Mouse (Mus musculus) kidney, embryonic 15.5 days (tissue): ENCODE results near the gene Ogfod3. TPM values are rescaled to one million over a fixed set of nuclear protein-coding genes. Genes with fewer than 3 reads are reported as not detected.

Experiments used
- ATAC-seq: fragments of 200-750 bp; cut with Nextera tagmentation; replicated peaks from 2 replicates; pipeline ENCODE4 v1.8.0; 2017; ENCODE audit warnings: moderate TSS enrichment; ENCODE audit not compliant: low FRiP score
- H3K27ac ChIP-seq: fragments of 300-500 bp; sonication (generic); 2 replicates; pipeline ENCODE4 v1.5.1; 2015; ENCODE audit warnings: mild to moderate bottlenecking, inconsistent platforms
- H3K27me3 ChIP-seq: fragments of 300-500 bp; sonication (generic); 2 replicates; pipeline ENCODE4 v1.6.1; 2015; ENCODE audit warnings: inconsistent platforms
- H3K36me3 ChIP-seq: fragments of 300-500 bp; sonication (generic); 2 replicates; pipeline ENCODE4 v1.6.1; 2015; ENCODE audit warnings: inconsistent platforms
- H3K4me1 ChIP-seq: fragments of 300-500 bp; sonication (generic); 2 replicates; pipeline ENCODE4 v1.6.1; 2015; ENCODE audit warnings: inconsistent platforms
- H3K4me2 ChIP-seq: fragments of 300-500 bp; sonication (generic); 2 replicates; pipeline ENCODE4 v1.6.1; 2015; ENCODE audit warnings: moderate library complexity, mild to moderate bottlenecking, inconsistent platforms
- H3K4me3 ChIP-seq: fragments of 300-500 bp; sonication (generic); replicated peaks from 2 replicates; pipeline ENCODE4 v1.5.1; 2015; ENCODE audit warnings: mild to moderate bottlenecking, inconsistent platforms
- H3K9ac ChIP-seq: fragments of 300-500 bp; sonication (generic); 2 replicates; pipeline ENCODE4 v1.6.1; 2015; ENCODE audit warnings: mild to moderate bottlenecking, inconsistent platforms
- H3K9me3 ChIP-seq: fragments of 300-500 bp; sonication (generic); replicated peaks from 2 replicates; pipeline ENCODE4 v1.6.1; 2016; ENCODE audit warnings: inconsistent platforms
- WGBS: fragments of 180-500 bp; shearing (Covaris S2); methylation state at CpG from one replicate; pipeline ENCODE4 v1.1.7; 2015; ENCODE audit warnings: mixed read lengths; 5-methylcytosine and 5-hydroxymethylcytosine counted together
- polyA plus RNA-seq: library from polyadenylated mRNA; unstranded; fragments of >200 nt; fragmentation: Nextera tagmentation; extraction: Ambion mirVana; gene quantifications from 2 replicates; pipeline ENCODE4 v1.2.1, GENCODE M21; 2015

The Ogfod3 gene
- polyA plus RNA-seq, 1 experiment from 2014 or later, result 31.7 TPM

DNA sequence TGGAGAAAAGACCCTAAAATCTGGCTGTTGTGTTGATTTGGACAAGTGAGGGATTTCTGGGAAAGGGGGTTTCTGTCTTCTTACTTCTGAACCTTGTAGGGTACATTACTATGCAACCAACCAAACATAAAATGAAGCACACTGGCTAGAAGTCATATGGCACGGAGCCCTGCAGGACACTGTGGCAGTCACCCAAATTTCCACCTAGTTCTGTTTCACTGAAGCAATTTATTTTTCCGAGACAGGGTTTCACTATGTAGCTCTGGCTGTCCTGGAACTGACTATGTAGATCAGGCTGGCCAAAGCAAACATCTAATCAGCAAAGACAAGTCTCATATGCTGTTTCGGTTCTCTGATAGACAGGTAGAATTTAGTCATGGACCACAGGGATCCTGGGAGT lies 14.8 kb downstream of the Ogfod3 start:
- H3K9me3 ChIP-seq, result no peaks in the 10 kb centered on the region
- H3K36me3 ChIP-seq, result no peaks in the 10 kb centered on the region
- WGBS, result 91% methylated on average over 3 of the region's 3 CpGs
- H3K4me1 ChIP-seq, result peaks cover 4% of the 10 kb centered on the region; the same call in 1 of the 2 replicates
- no peak for ATAC-seq
- H3K9ac ChIP-seq, result no peak overlapping the region
- no peak overlapping the region for H3K4me3 ChIP-seq
- H3K4me2 ChIP-seq, result no peak overlapping the region
- H3K27ac ChIP-seq, result no peak overlapping the region
- H3K27me3 ChIP-seq, result no peaks in the 10 kb centered on the region

DNA sequence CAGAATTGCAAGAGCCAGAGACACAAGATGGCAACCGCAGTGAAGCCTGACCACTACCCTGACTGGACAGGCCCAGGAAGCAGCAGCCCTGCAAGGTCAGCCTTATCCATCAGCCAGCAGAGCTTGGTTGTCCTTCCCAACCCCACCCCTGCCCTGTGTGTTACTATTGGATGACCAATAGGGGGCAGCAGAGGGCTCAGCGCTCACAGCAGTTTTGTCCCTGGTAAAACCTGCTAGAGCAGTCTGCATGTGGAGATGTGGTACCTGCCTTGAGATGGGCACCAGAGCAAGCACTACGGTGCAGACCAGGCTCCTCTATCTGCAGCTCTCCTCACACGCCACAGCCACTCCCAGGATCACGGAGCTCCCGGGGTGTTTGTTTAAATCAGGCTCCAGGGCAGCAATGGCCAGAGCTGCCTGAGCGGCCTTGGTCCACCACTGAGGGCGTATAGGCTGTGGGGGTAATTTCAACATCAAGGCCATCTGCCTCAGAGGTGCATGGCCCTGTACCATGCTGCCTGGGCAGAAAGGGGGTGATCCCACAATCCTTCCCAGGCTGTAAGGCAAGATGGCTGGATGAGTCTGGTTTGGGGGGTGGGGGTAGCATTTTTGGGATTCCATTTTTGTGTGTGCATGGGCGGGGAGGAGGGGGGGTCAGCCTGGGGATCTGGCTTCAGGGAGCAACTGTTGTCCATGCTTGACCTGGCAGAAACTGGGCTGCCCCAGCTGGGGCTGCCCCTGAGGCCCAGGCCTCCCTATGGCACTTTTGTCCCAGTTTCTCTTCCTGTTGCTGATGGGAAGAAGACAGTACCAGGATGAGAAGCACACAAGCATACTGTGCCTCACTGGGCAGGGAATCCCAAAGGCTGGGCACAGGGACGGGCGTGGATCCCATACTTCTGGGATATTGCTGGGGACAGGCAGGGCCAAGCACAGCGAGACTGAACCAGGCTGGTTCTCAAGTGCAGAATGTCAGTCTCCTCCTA lies 27.9 kb downstream of the Ogfod3 start:
- ATAC-seq, result peak; percentile 60; the same call in 1 of the 2 replicates
- WGBS, result 60% methylated on average over 12 of the region's 12 CpGs
- Histone ChIP-seq H3K4me1 (peaks cover 9% of the 10 kb centered on the region; the same call in 1 of the 2 replicates), H3K36me3 (0 out of 2 replicates have a peak, but pooled peaks cover 3% of the 10 kb centered on the region), H3K4me2 (no peak overlapping the region), H3K9me3 (no peaks in the 10 kb centered on the region), H3K27ac (no peak overlapping the region), H3K4me3 (no peak overlapping the region), H3K27me3 (no peaks in the 10 kb centered on the region), H3K9ac (no peak overlapping the region)

DNA sequence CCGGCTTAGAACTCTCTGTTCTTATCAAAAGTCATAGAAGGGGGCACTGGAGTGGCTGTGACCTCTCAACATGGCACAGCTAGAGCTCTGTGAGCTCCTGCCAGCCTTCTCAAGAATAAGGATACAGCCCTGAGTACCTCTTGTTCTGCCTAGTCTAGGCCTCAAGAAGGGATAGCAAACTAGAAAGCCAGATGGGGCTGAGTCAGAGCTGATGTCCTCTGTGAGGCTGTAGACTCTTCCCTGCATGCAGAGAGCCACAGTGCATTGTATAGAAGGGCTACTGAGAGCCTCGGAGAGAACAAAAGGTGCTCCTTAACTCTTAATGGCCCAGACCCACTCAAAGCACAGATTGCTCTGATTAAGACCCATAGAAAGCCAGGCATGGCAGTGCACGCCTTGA lies 30.3 kb downstream of the Ogfod3 start:
- Histone ChIP-seq H3K27ac (no peak overlapping the region), H3K36me3 (no peaks in the 10 kb centered on the region), H3K9ac (no peak overlapping the region), H3K9me3 (no peaks in the 10 kb centered on the region), H3K27me3 (no peaks in the 10 kb centered on the region), H3K4me3 (no peak overlapping the region), H3K4me1 (peaks cover 10% of the 10 kb centered on the region; the same call in 1 of the 2 replicates), H3K4me2 (no peak overlapping the region)
- WGBS, result 55% methylated on average over 3 of the region's 3 CpGs
- ATAC-seq, result no peak

DNA sequence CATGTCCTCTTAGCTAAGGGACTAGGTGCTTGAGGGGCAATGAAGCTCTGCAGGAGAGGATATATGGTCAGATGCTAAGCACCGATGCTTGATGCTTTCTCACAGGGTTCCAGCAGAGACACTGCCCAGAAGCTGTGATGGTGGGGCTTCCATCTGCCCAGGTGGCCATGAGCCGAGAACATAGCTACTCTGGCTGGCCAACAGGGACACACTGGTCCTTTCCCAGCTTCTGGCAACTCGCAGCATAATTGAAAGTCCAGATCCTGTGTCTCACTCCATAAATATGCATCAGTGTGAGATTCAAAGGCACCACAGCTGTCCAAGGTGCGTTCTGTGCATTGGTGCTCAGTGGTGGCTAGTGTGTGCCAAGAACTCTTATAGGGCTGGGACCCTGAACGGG lies 31.3 kb downstream of the Ogfod3 start:
- H3K36me3 ChIP-seq, result no peaks in the 10 kb centered on the region
- no peak overlapping the region for H3K4me3 ChIP-seq
- H3K4me1 ChIP-seq, result peaks cover 10% of the 10 kb centered on the region; the same call in 1 of the 2 replicates
- no peak overlapping the region for H3K4me2 ChIP-seq
- no peak for ATAC-seq
- no peaks in the 10 kb centered on the region for H3K27me3 ChIP-seq
- no peaks in the 10 kb centered on the region for H3K9me3 ChIP-seq
- H3K27ac ChIP-seq, result no peak overlapping the region
- 80% methylated on average over 5 of the region's 5 CpGs for WGBS
- H3K9ac ChIP-seq, result no peak overlapping the region

DNA sequence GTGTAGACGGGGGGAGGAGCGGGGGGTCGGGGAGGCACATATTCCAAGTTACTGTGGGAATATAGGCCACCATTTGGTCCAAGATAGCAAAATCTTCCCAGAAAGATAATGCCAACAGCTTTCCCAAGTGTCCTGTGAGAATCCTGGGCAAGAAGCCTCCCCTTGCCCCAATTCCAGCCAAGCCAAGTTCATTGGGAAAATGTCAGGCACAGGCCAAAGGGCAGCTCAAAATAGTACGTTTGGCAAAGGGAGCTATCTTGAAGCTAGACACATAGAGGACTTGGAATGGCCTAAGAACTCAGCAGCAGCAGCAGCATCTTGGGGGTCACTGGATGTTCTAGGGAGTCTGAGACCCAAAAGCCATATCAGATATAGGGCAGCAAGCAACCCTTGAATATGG lies 40.8 kb downstream of the Ogfod3 start:
- 93% methylated on average over 4 of the region's 4 CpGs for WGBS
- Histone ChIP-seq H3K4me1 (peaks cover 6% of the 10 kb centered on the region; the same call in 1 of the 2 replicates), H3K27me3 (peaks cover 5% of the 10 kb centered on the region; the same call in 1 of the 2 replicates), H3K4me2 (no peak overlapping the region), H3K27ac (no peak overlapping the region), H3K36me3 (no peaks in the 10 kb centered on the region), H3K4me3 (no peak overlapping the region), H3K9ac (no peak overlapping the region), H3K9me3 (no peaks in the 10 kb centered on the region)
- ATAC-seq, result no peak

DNA sequence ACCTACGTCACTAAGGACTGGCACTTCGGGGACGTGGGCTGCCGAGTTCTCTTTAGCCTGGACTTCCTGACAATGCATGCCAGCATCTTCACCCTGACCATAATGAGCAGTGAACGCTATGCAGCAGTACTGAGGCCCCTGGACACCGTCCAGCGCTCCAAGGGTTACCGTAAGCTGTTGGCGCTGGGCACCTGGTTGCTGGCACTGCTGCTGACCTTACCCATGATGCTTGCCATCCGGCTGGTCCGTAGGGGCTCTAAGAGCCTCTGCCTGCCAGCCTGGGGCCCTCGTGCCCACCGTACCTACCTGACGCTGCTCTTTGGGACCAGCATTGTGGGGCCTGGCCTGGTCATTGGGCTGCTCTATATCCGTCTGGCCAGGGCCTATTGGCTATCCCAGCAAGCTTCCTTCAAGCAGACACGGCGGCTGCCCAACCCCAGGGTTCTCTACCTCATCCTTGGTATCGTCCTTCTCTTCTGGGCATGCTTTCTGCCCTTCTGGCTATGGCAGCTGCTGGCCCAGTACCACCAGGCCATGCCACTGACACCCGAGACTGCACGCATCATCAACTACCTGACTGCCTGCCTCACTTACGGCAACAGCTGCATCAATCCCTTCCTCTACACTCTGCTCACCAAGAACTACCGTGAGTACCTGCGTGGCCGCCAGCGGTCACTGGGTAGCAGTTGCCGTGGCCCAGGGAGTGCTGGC lies 43.7 kb downstream of the Ogfod3 start:
- no peaks in the 10 kb centered on the region for H3K36me3 ChIP-seq
- H3K4me3 ChIP-seq, result no peak overlapping the region
- ATAC-seq, result 0 out of 2 replicates have a peak, but pooled peaks have one; percentile 36
- peaks cover 15% of the 10 kb centered on the region for H3K4me1 ChIP-seq
- 77% methylated on average over 26 of the region's 26 CpGs for WGBS
- H3K4me2 ChIP-seq, result no peak overlapping the region
- peaks cover 29% of the 10 kb centered on the region for H3K27me3 ChIP-seq
- no peak overlapping the region for H3K27ac ChIP-seq
- no peaks in the 10 kb centered on the region for H3K9me3 ChIP-seq
- H3K9ac ChIP-seq, result no peak overlapping the region

DNA sequence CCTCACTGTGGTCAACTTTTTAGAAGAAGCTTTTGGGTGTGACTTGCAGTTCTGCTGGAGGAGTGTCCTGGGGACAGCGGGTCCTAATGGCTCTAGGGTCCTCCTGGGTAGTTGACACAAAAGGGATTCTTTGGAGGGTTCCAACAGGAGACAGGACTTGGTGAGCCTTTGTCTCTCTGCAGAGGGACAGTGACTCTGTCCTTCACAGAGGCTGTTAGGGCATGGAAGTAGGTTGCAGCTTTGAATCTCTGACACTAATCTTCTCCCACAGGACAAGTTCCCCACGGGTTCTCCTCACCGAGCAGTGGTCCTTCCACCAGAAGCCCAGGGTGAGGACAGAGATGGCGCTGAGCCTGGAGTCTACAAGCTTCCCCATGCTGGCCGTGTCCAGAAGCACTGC lies 44.5 kb downstream of the Ogfod3 start, which contains the start of gene Uts2r:
Uts2r (plus strand) TSS at position 301 of the 400 bp plus-strand sequence.
- peaks cover 15% of the 10 kb centered on the region for H3K4me1 ChIP-seq
- no peak within 1 kb of the TSS for H3K4me3 ChIP-seq
- no peak within 1 kb of the TSS for H3K4me2 ChIP-seq
- H3K36me3 ChIP-seq, result no peaks in the 10 kb centered on the region
- H3K27ac ChIP-seq, result no peak within 1 kb of the TSS
- H3K9me3 ChIP-seq, result no peaks in the 10 kb centered on the region
- WGBS, result 86% methylated on average over 5 of the region's 5 CpGs
- peaks cover 38% of the 10 kb centered on the region for H3K27me3 ChIP-seq
- no peak within 1 kb of the TSS for H3K9ac ChIP-seq
- ATAC-seq, result no peak

DNA sequence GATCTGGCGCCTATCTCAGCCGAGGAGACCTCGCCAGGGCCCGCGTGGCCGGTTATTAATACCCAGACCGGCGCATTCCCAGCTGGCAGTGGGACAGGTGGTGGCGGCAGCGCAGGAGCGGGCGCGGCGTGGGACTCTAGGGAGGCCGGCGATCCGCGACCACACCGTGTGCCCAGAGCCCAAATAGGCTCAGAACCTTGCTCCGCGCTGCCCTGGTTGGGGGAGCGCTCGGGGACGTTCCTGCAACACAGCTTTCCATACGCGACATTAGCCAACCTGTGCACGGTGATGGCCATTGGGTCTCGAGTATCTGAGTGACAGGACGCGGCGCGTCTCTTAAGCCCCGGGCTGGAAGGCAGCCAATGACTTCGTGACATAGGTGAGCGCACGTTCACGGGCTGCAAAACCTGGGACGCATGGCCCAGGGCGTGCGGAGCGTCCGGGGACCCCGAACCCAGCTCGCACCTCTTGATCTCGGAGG lies 48.1 kb downstream of the Ogfod3 start:
- WGBS, result 2% methylated on average over 45 of the region's 45 CpGs
- peak overlapping the region; percentile 42 for H3K4me3 ChIP-seq
- peak overlapping the region; percentile 76 for H3K4me2 ChIP-seq
- H3K27me3 ChIP-seq, result peaks cover 53% of the 10 kb centered on the region
- no peak for ATAC-seq
- H3K36me3 ChIP-seq, result no peaks in the 10 kb centered on the region
- H3K27ac ChIP-seq, result no peak overlapping the region
- peaks cover 15% of the 10 kb centered on the region for H3K4me1 ChIP-seq
- H3K9ac ChIP-seq, result 0 out of 2 replicates have a peak overlapping the region, but pooled peaks have one; percentile 2
- H3K9me3 ChIP-seq, result no peaks in the 10 kb centered on the region

DNA sequence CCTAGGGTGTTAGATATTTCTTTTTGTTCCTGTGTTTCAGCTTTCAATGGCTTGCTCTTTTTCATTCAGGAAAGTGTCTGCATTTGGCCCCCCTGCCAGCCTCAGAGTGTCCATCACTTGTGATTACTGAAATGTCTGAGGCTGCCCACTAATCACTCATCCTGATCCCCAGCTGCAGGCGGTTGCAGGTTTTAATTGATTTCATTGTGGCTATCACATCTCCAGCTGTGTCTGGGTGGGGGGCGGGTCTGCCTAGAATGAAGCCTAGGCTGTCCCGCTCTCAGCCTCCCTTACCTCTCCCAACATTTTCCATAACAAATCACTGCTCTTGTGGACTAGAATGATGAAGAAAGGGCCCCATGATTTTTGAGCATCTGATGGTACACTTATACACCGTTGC lies 50.3 kb downstream of the Ogfod3 start:
- peaks cover 9% of the 10 kb centered on the region for H3K4me1 ChIP-seq
- no peaks in the 10 kb centered on the region for H3K36me3 ChIP-seq
- no peaks in the 10 kb centered on the region for H3K9me3 ChIP-seq
- H3K27me3 ChIP-seq, result peaks cover 48% of the 10 kb centered on the region
- no peak overlapping the region for H3K9ac ChIP-seq
- H3K4me3 ChIP-seq, result no peak overlapping the region
- 36% methylated on average over 4 of the region's 4 CpGs for WGBS
- H3K27ac ChIP-seq, result no peak overlapping the region
- ATAC-seq, result no peak
- no peak overlapping the region for H3K4me2 ChIP-seq

DNA sequence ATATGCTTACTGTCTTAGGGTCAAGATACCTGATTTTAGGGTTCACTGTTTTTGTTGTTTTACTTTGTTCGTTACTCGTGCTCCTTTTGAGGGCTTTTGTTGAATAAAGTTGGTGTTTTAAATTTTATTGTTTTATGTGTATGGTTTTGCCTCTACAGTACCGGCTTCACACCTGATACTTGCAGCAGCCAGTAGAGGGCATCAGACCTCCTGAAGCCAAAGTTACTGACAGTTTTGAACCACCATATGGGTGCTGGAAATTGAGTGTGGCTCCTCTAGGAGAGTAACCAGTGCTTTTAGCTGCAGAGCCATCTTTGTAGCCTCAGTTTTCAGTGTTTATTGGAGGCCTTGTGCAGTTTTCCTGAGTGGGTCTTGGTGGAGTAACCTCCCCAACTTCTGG lies 56.3 kb downstream of the Ogfod3 start:
- no peaks in the 10 kb centered on the region for H3K36me3 ChIP-seq
- no peak overlapping the region for H3K4me2 ChIP-seq
- H3K27ac ChIP-seq, result no peak overlapping the region
- no peaks in the 10 kb centered on the region for H3K27me3 ChIP-seq
- no peaks in the 10 kb centered on the region for H3K4me1 ChIP-seq
- H3K9me3 ChIP-seq, result no peaks in the 10 kb centered on the region
- 76% methylated on average over 3 of the region's 3 CpGs for WGBS
- H3K4me3 ChIP-seq, result no peak overlapping the region
- ATAC-seq, result no peak
- no peak overlapping the region for H3K9ac ChIP-seq

DNA sequence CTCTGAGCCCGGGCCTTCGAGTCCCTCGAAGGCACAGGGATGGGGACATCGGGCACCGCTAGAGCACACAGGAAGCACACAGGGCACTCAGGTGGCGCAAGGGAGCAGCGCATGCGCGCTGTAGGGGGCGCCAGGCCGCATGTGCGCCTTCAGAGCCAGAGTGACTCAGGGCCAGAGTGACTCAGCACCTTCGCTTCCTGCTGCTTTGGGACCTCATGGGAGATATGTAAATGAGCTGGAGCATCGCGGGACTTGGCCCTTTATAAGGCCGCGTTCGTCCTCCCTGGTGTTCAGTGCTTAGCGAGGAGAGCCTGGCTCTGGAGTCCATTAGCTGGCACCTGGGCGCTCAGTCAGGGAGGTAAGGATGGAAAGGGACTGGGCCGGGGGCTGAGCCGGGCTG lies 58.6 kb downstream of the Ogfod3 start, which contains the start of gene Tex19.1:
Tex19.1 (plus strand) TSS at position 279 of the 400 bp plus-strand sequence.
- Histone ChIP-seq H3K4me2 (no peak within 1 kb of the TSS), H3K4me1 (no peaks in the 10 kb centered on the region), H3K36me3 (no peaks in the 10 kb centered on the region), H3K4me3 (no peak within 1 kb of the TSS), H3K27ac (no peak within 1 kb of the TSS), H3K27me3 (no peaks in the 10 kb centered on the region), H3K9ac (no peak within 1 kb of the TSS), H3K9me3 (no peaks in the 10 kb centered on the region)
- ATAC-seq, result no peak
- 90% methylated on average over 22 of the region's 22 CpGs for whole genome bisulfite sequencing
